Mouse (Mus musculus) neutrophil, adult 5-6 weeks (primary cell): ENCODE data around the gene Prelp. TPM values are rescaled to one million over a fixed set of nuclear protein-coding genes. Genes with fewer than 3 reads are reported as not detected.
"Not testable (repeated sequence)": the region's sequence is repeated elsewhere in the genome, so short reads cannot be mapped to it uniquely, and the experiment has no call there.

Experiments used
- ATAC-seq: fragments of 151-379, 151-347 bp; 2 replicates; pipeline ENCODE4 v1.8.0; 2017; ENCODE audit warnings: mild to moderate bottlenecking, moderate TSS enrichment; ENCODE audit not compliant: insufficient number of reproducible peaks, poor library complexity, low FRiP score, severe bottlenecking; ENCODE audit errors: extremely low read depth
- total RNA-seq: library from RNA; stranded (forward); fragments of 200-1000 nt; gene quantifications from 2 replicates; pipeline ENCODE4 v1.2.3, GENCODE M21; 2017

The Prelp gene
- not detected in 2 replicates for total RNA-seq

GRCm38 (mm10) chr1:133921304-133921751, at the start of gene Prelp:
TSS of gene Prelp (minus strand) at chr1:133921414.
- ATAC-seq = no peak

- no peak for ATAC-seq
Observed at GRCm38 (mm10) chr1:133969427-133969826, 48.2 kb upstream of the Prelp start.

DNA sequence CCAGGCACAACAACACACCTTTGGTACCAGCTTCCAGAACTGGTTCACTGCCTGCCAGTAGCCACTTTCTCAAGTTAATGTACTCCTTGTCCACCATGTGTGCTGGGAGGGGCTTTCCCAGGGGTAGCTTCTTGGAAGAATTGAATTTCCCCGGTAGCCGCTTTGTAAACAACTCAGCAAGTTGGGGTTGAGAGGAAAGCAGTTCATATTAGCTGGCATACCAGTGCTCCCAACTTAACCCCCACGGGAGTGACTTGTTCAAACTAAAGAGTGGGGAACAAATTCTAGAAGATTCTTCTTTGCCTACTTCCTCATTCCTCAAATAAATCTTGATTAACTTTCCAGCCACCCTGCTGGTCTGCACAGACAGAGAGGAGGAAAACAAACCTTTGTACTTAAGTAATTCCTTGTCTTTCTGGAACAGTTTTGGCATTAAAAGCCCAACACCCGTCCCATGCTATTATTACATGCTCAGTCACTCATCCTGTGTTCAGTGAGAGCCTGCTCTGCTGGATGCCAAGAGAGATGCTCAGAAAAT, 47.6 kb upstream of the Prelp start:
- no peak for ATAC-seq

DNA sequence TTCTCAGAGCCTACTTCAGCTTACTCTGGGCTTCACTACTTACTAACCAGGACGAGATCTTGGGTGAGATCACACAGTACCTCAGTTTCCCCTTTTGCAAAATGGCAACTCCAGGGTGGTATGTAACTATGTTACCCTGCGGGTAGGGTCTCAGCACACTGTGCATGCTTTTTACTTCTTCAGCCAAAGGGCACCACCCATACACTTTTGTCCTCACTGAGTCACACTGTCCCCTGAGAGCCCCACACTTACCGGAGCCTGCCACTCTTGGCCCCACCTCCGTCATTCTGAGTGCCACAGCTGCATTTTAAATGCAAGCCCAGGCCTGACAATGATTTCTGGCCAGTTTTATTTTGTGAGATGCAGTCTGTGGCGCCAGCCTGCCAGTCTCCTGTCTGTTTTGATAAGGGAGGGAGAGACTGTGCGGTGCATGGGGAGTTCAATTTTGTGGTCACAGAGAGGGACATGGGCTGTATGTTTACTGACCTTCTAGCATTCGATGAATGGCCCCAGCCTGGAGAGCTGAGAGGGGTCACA, 46.3 kb upstream of the Prelp start:
- no peak for ATAC-seq

- ATAC-seq = no peak
Observed at GRCm38 (mm10) chr1:133966044-133966443, 44.8 kb upstream of the Prelp start.

- ATAC-seq = no peak
Observed at GRCm38 (mm10) chr1:133965298-133965697, 44.1 kb upstream of the Prelp start.

DNA sequence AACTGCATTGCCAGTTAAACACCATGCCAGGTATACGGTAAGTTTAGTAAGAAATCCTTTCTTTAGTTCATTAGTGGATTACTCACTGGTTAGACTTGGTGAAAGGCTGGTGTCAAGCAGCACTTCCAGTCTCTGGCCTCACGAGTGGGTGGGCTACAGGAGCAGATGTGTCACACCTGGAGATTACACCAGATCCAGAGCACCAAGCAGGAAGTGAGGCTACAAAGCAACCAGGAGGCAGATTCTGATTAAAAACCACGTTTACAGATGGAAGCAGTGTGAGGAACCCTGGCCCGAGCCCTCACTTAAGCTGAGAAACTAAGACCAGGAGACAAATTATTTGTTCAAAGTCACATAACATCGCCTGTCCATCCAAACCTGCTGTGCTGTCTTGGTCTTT, 43.5 kb upstream of the Prelp start:
- ATAC-seq = no peak

DNA sequence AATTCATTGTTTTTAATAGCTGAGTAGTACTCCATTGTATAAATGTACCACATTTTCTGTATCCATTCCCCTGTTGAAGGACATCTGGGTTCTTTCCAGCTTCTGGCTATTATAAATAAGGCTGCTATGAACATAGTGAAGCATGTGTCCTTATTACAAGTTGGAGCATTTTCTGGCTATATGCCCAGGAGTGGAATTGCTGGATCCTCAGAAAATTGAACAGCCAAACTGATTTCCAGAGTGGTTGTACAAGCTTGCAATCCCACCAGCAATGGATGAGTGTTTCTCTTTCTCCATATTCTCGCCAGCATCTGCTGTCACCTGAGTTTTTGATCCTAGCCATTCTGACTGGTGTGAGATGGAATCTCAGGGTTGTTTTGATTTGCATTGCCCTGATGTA, 42.4 kb upstream of the Prelp start:
- ATAC-seq = not testable (repeated sequence)

GRCm38 (mm10) chr1:133963128-133963527, 41.9 kb upstream of the Prelp start:
- ATAC-seq = not testable (repeated sequence)

DNA sequence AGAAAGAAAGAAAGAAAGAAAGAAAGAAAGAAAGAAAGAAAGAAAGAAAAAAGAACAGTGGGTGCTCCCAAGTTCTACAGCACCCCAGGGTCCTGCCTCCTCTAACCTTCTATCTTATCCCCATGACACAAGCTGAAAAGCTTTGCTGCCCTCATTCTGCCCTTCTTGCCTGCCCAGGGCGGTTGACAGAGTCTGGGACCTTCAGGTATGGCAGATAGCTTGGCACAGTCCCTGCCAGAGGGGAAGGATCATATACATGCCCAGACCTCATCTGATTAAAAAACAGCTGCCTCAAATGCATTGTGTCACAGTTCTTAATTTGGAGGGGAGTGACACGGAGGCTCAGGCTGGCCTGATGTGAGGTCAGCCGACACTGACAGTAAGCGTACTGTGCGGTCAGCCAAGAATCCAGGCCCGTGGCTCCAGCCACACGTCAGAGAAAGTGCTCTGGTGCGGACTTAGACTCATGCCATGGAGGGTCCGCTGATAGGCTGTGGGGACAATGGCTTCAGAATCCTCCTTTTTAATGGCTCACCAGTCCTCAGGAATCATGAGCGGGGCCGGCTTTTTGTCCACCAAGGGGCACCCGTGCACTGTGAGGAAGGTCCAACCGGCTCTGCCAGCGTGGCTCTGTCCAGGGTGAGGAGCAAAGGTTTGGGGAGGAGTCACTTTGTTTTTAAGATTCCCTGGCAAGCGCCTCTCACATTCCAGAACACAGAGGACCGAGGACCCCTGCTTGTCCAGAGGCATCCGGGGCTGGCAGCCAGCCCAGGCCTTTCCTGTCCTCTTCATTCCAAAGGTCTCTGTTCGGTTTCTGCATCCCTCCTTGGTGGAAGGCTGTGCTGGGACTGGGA, 40.3 kb upstream of the Prelp start:
- ATAC-seq = no peak

DNA sequence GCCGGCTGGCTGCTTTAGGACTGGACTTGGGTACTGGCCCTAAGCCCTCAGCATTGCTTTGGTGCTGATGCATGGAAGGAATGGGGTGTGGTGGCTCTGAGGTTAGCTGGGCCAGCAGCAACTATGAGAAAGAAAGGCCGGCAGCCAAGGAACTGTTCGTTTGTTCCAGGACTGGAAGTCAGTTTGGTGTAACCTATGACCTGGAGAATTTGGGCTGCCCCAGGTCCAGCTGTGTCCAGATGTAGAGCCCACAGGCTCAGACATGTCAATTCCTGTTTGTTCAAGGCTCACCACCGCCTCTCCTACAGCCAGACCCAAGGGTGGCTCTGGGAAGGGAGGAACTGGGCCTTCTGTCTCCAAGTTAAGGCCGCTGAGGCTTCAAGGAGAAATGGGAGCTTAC, 38.3 kb upstream of the Prelp start:
- no peak for ATAC-seq

DNA sequence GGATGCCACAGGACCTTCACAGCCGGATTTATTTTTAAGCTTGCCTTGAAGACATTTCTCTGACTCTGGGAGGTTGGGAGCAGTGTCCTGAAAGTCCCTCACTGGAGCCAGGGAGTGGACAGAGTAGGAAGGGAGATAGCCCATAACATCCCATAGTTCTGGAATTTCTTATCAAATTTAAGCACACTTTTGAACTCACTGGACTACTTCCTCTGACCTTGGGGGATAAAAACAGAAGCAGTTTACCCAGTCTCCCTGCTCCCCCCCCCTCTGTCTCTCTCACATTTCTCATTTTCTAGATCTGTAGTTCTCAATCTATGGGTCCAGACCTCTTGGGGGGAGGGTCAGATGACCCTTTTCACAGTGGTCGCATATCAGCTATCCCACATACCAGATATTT, 32.8 kb upstream of the Prelp start:
- no peak for ATAC-seq

- no peak for ATAC-seq
Observed at GRCm38 (mm10) chr1:133953261-133953742, 32.1 kb upstream of the Prelp start.

DNA sequence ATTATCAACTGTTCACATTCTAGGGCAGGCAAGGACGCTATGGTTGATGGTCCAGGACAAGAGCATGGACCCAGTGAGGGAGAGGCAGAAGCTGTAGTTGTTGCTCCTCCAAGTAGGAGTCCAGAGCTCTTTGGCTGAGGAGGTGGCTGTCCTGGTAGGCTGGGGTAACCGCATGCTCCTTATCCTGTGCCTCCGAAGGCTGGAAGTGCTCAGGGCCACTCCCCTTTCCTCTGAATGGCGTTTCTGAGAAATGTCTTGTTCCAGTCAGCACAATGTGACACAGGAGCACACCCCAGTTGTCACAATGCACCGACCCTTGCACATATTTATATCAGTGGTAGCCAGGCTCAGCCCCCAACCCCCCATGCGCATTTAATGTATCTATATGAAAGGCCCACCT, 30.4 kb upstream of the Prelp start:
- ATAC-seq = no peak

DNA sequence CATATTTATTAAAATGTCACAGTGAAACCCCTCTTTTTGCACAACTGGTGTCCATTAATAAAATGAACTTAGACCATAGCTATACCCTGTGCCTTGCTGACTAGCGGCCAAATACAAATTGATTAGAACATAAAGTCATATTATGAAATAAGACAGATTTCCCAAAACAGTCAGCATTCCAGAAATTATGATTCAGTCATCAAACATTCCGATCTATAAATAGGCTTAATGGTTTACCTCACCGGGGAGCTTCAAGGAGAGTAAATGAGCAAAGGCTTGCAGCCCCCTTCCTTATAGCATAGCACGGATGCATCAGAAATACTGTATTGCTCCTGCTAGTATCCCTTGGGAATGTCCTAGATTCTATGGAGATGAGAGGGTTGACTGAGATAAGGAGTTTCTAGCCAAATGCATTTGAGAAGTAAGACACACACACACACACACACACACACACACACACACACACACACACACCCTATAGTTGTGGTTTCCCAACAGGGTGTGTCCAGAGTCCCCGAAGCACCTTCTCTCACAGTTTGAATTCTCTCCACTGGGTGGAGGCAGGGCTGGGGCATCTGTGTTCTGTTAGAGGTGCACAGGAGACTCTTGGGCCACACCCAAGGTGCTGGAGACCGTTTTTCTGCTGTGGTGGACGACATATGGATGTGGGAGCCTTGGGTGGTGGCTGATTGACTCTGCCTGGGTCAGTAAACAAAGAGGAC, 29.0 kb upstream of the Prelp start:
- ATAC-seq = no peak

- ATAC-seq = no peak
Observed at GRCm38 (mm10) chr1:133945106-133945505, 23.9 kb upstream of the Prelp start.

- ATAC-seq = no peak
Observed at GRCm38 (mm10) chr1:133941904-133942303, 20.7 kb upstream of the Prelp start.

DNA sequence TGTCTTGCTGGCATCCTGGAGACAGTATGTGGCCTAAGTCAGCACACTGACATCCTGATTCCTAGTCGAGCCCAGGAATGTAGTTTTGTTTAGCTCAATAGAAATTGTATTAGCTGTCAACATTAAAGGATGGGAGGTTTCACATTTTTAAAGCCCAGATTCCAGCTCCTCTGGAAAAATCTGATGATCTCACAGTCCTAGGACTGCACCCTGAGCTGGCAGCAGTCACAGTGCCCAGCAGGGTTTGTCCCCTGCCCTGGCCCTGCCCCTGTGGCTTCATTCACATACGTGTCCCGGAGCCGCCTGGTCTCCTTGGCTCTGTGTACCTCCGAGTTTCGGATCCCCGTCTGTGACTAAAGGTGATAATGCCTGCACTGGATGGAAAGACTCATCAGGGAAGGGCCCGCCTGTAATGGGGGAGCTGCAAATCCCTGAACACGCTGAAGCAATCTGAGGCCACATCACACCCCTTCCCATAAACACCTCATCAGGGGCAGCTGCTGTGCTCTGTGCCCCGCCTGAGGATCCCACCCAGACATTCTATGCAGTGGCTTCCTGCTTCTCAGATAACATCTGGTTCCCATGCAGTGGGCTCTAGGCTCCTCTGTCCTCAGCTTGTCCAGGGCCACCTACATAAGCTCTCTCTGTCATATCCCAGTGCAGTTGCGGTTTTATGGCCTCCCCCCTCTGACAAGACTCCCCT, 20.1 kb upstream of the Prelp start:
- ATAC-seq = no peak

GRCm38 (mm10) chr1:133940481-133941092, 19.4 kb upstream of the Prelp start:
- no peak for ATAC-seq
